In the genomic region with DNA sequence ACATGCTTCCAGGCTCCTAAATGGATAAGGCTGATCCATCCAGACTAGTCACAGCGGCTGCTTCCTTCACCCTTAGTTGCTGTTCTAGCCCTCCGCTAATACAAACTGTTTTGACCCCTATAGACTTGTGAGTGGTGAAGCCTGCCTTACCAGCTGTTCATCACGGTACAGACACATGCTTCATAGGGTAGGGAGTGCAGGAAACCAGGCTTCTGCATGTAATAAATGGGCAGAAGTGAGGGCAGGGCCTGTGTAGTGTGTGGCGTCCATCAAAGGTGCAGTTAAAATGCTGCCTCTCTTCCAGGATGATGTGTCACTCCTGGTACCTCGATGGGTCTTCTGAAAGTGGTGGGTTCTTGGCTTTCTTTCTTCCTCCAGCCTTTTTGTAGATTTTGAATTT, we compare ENCODE assay signal across 8 mouse cellular contexts. TPM values are rescaled to one million over a fixed set of nuclear protein-coding genes. Genes with fewer than 3 reads are reported as not detected.
DNase-seq lines count a peak whose midpoint lies in the region; ATAC-seq and TF ChIP-seq lines count a peak whose summit lies in the region.

No protein-coding gene starts in this region.

- H3K79me2 ChIP-seq in heart, adult 2 months (replicated peaks; ENCODE audit: control insufficient read depth, insufficient read depth, low read length) = no peaks in the 10 kb centered on the region

- TF ChIP-seq CTCF in heart, adult 2 months (IDR thresholded peaks at IDR 0.05) = no peak
- TF ChIP-seq CTCF in testis, adult 2 months (IDR thresholded peaks at IDR 0.05; ENCODE audit: control insufficient read depth, insufficient read depth, insufficient replicate concordance, low read depth, low read length) = no peak

- intact Hi-C loops in heart, adult 2 months (cut with DNase I) = no loop called here
- intact Hi-C loops in heart, postnatal 14 days (cut with DNase I) = loop anchor here (5.0 kb wide), 1 partner anchor 114 kb away; the partner anchor contains the start of gene Rnf185

- H3K27ac ChIP-seq in heart, adult 2 months = peak overlapping the region; percentile 52
- H3K27ac ChIP-seq in testis, adult 2 months (ENCODE audit: control insufficient read depth, insufficient read depth, low read depth, low read length) = 0 out of 2 replicates have a peak overlapping the region, but pooled peaks have one; percentile 25
- H3K27ac ChIP-seq in midbrain, embryonic 10.5 days (replicated peaks) = peak overlapping the region; percentile 89

- ATAC-seq in inflammation-experienced regulatory T-cells, adult 6 months = no peak

- peaks cover 36% of the 10 kb centered on the region for H3K4me1 ChIP-seq in heart, adult 2 months (ENCODE audit: control insufficient read depth, insufficient read depth, low read length)
- peaks cover 7% of the 10 kb centered on the region for H3K4me1 ChIP-seq in testis, adult 2 months (ENCODE audit: control insufficient read depth, insufficient read depth, low read length)
- H3K4me1 ChIP-seq in midbrain, embryonic 10.5 days = peaks cover 25% of the 10 kb centered on the region

- no peak overlapping the region for H3K9ac ChIP-seq in heart, adult 2 months (ENCODE audit: low read depth, low read length)

- H3K27me3 ChIP-seq in heart, adult 2 months (ENCODE audit: control insufficient read depth, insufficient read depth, low read length) = no peaks in the 10 kb centered on the region
- no peaks in the 10 kb centered on the region for H3K27me3 ChIP-seq in testis, adult 2 months (ENCODE audit: control insufficient read depth, insufficient read depth, low read length)
- peaks cover 7% of the 10 kb centered on the region; the same call in 1 of the 2 replicates for H3K27me3 ChIP-seq in midbrain, embryonic 10.5 days (ENCODE audit: low read depth, poor library complexity, severe bottlenecking)

- H3K36me3 ChIP-seq in heart, adult 2 months (ENCODE audit: control insufficient read depth, insufficient read depth, low read length) = peaks cover 29% of the 10 kb centered on the region
- H3K36me3 ChIP-seq in testis, adult 2 months (ENCODE audit: control insufficient read depth, insufficient read depth, low read length) = peaks cover 6% of the 10 kb centered on the region
- H3K36me3 ChIP-seq in midbrain, embryonic 10.5 days = peaks cover 8% of the 10 kb centered on the region

- H3K4me3 ChIP-seq in heart, adult 2 months = no peak overlapping the region
- H3K4me3 ChIP-seq in testis, adult 2 months (ENCODE audit: control insufficient read depth, low read depth, low read length) = no peak overlapping the region
- no peak overlapping the region for H3K4me3 ChIP-seq in midbrain, embryonic 10.5 days

- TF ChIP-seq POLR2A in heart, adult 2 months (IDR thresholded peaks at IDR 0.05; ENCODE audit: insufficient read depth, low read depth, low read length) = no peak
- no peak for TF ChIP-seq POLR2A in testis, adult 2 months (IDR thresholded peaks at IDR 0.05; ENCODE audit: control insufficient read depth, low read depth, low read length)

- DNase-seq in heart, adult 2 months = no peak
- no peak for DNase-seq in heart, postnatal 14 days
- DNase-seq in testis, postnatal 10 days (ENCODE audit: low spot score) = no peak
- no peak for DNase-seq in midbrain, embryonic 10.5 days (ENCODE audit: low spot score)
- no peak for DNase-seq in layer of hippocampus, postnatal 25 days (ENCODE audit: extremely low spot score in 1 of 2, low spot score in 1 of 2)
- no peak for DNase-seq in right cerebral cortex, postnatal 4 days

- H3K9me3 ChIP-seq in midbrain, embryonic 10.5 days (replicated peaks) = no peaks in the 10 kb centered on the region

- TF ChIP-seq EP300 in heart, adult 2 months (IDR thresholded peaks at IDR 0.05; ENCODE audit: insufficient read depth, low read depth, low read length) = no peak

- WGBS in heart, adult 2 months = 56% methylated on average over 5 of the region's 5 CpGs
- 52% methylated on average over 5 of the region's 5 CpGs for WGBS in midbrain, embryonic 10.5 days

RNA-seq across cellular contexts. Expression of gene Pik3ip1, which starts 7.8 kb away (rescaled TPM):
- total RNA-seq in heart, adult 2 months (2021) = 10 to 100 TPM; 29.4 to 36.4 TPM
- 29.5 and 36.2 TPM in 2 replicates for polyA plus RNA-seq in heart, adult 2 months (2012; rRNA removed)
- total RNA-seq in heart, postnatal 14 days (2021) = 10 to 100 TPM; 34.0 to 39.8 TPM
- polyA plus RNA-seq in testis, adult 2 months (2012; rRNA removed) = 146 and 160 TPM in 2 replicates
- 7.4 and 13.0 TPM in 2 replicates for polyA plus RNA-seq in midbrain, embryonic 10.5 days (2016; fragmentation: Nextera tagmentation; extraction: Ambion mirVana)
- 10 to 100 TPM; 11.5 to 59.1 (median 35.3) TPM for polyA plus RNA-seq in inflammation-experienced regulatory T-cells, adult 6 months (2017; shearing (Covaris generic))
- total RNA-seq in layer of hippocampus, postnatal 25 days (2021) = 10 to 100 TPM; 29.1 to 38.2 TPM

RNA-seq across cellular contexts. Expression of gene Patz1, which starts 49.3 kb away (rescaled TPM):
- 10 to 100 TPM; 19.4 to 30.8 TPM for total RNA-seq in heart, adult 2 months (2021)
- polyA plus RNA-seq in heart, adult 2 months (2012; rRNA removed) = 16.3 and 19.9 TPM in 2 replicates
- 10 to 100 TPM; 26.6 to 30.4 TPM for total RNA-seq in heart, postnatal 14 days (2021)
- polyA plus RNA-seq in testis, adult 2 months (2012; rRNA removed) = 4.9 and 5.8 TPM in 2 replicates
- polyA plus RNA-seq in midbrain, embryonic 10.5 days (2016; fragmentation: Nextera tagmentation; extraction: Ambion mirVana) = 112 and 122 TPM in 2 replicates
- polyA plus RNA-seq in inflammation-experienced regulatory T-cells, adult 6 months (2017; shearing (Covaris generic)) = 10 to 100 TPM; 15.5 to 19.6 (median 16.0) TPM
- 10 to 100 TPM; 53.4 to 56.4 TPM for total RNA-seq in layer of hippocampus, postnatal 25 days (2021)

Comparison
In these comparisons a context has a peak if more than half of its experiments do, and no peak if none do; other contexts are left out.
1. H3K27ac ChIP-seq: peak in every context shown above with its lines; median percentile 89 in midbrain, embryonic 10.5 days; 52 in heart, adult 2 months; 25 in testis, adult 2 months.